Mouse (Mus musculus) hindbrain, embryonic 11.5 days (tissue): ENCODE data around the gene Bmpr1b. TPM values are rescaled to one million over a fixed set of nuclear protein-coding genes. Genes with fewer than 3 reads are reported as not detected.

Source experiments
- ATAC-seq: fragments of 200-750 bp; cut with Nextera tagmentation; 2 replicates; pipeline ENCODE4 v1.8.0; 2017; ENCODE audit warnings: mild to moderate bottlenecking, moderate TSS enrichment, moderate library complexity; ENCODE audit not compliant: low FRiP score
- DNase-seq: peaks from one replicate; pipeline ENCODE4 v3.0.0-alpha.2; 2015; ENCODE audit warnings: low spot score
- H3K27ac ChIP-seq: fragments of 300-500 bp; sonication (generic); 2 replicates; pipeline ENCODE4 v1.5.1; 2014; ENCODE audit warnings: mild to moderate bottlenecking, low read depth, low read length
- H3K27me3 ChIP-seq: fragments of 300-500 bp; sonication (generic); 2 replicates; pipeline ENCODE4 v1.6.1; 2014; ENCODE audit warnings: mild to moderate bottlenecking, low read length, moderate library complexity, mixed read lengths; ENCODE audit not compliant: control insufficient read depth, insufficient read depth
- H3K36me3 ChIP-seq: fragments of 300-500 bp; sonication (generic); 2 replicates; pipeline ENCODE4 v1.6.1; 2014; ENCODE audit warnings: mild to moderate bottlenecking, low read length, moderate library complexity, mixed read lengths; ENCODE audit not compliant: control insufficient read depth, insufficient read depth
- H3K4me1 ChIP-seq: fragments of 300-500 bp; sonication (generic); replicated peaks from 2 replicates; pipeline ENCODE4 v1.6.1; 2014; ENCODE audit warnings: low read length, mixed read lengths; ENCODE audit not compliant: control insufficient read depth, insufficient read depth
- H3K4me2 ChIP-seq: fragments of 300-500 bp; sonication (generic); replicated peaks from 2 replicates; pipeline ENCODE4 v1.6.1; 2014; ENCODE audit warnings: mild to moderate bottlenecking, low read depth, low read length
- H3K4me3 ChIP-seq: fragments of 300-500 bp; sonication (generic); 2 replicates; pipeline ENCODE4 v1.5.1; 2014; ENCODE audit warnings: low read depth, low read length
- H3K9ac ChIP-seq: fragments of 300-500 bp; sonication (generic); 2 replicates; pipeline ENCODE4 v1.6.1; 2014; ENCODE audit warnings: low read depth, low read length
- H3K9me3 ChIP-seq: fragments of 300-500 bp; sonication (generic); 2 replicates; pipeline ENCODE4 v1.6.1; 2016; ENCODE audit warnings: low read length; ENCODE audit not compliant: control insufficient read depth
- WGBS: fragments of 180-500 bp; shearing (Covaris S2); extraction: QIAGEN DNeasy Blood & Tissue Kit; methylation state at CpG from one replicate; pipeline ENCODE4 v1.1.7; 2014; 5-methylcytosine and 5-hydroxymethylcytosine counted together
- polyA plus RNA-seq: library from polyadenylated mRNA; unstranded; fragments of >200 nt; fragmentation: Nextera tagmentation; extraction: Ambion mirVana; gene quantifications from 2 replicates; pipeline ENCODE4 v1.2.1, GENCODE M21; 2014

Bmpr1b gene
- polyA plus RNA-seq, 1 experiment from 2014 or later, result 11.0 TPM

DNA sequence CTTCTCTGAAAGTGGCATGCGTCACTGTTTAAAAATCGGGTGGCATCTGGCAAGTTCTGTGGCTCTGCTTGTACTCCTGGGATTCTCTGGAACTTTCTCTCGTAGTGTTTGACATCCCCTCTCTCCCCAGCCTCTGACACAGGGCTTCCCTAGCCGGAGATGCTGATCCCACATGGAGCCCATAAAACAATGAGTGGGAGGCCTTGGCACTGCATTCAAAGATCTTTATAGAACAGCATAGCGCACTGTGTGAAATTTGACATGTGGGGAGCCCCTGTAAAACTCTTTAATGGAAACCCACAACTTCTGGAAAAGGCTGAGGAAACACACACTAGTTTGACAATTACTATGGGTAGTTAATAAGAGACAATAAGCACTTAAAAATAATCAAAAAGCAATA is 126.2 kb downstream of the Bmpr1b start:
- no peaks in the 10 kb centered on the region for H3K4me1 ChIP-seq
- no peaks in the 10 kb centered on the region for H3K36me3 ChIP-seq
- no peaks in the 10 kb centered on the region for H3K9me3 ChIP-seq
- H3K27ac ChIP-seq, result no peak overlapping the region
- no peak overlapping the region for H3K4me3 ChIP-seq
- no peak for ATAC-seq
- no peak overlapping the region for H3K4me2 ChIP-seq
- no peaks in the 10 kb centered on the region for H3K27me3 ChIP-seq
- no peak overlapping the region for H3K9ac ChIP-seq
- WGBS, result 87% methylated on average over 5 of the region's 5 CpGs
- DNase-seq, result no peak

DNA sequence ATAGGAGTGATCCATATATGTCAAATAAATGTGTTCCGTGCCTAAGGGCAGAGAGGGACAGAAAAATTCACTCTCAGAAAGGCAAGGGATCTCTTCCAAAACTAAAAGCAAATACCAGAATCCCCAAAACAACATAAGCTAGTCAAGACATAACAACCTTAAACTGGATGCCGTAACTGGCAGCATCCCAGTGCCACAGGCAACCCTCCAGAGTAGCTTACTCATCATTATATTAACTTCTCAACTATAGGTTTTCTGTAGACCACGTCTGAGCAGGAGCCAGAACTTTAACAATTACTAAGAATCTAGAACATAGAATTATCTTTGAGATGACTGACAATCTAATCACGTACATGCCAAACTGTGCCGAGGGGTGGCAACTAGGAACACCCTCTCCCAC is 128.9 kb downstream of the Bmpr1b start:
- Histone ChIP-seq H3K4me3 (no peak overlapping the region), H3K36me3 (no peaks in the 10 kb centered on the region), H3K9ac (no peak overlapping the region), H3K27me3 (no peaks in the 10 kb centered on the region), H3K4me2 (no peak overlapping the region), H3K9me3 (no peaks in the 10 kb centered on the region), H3K27ac (no peak overlapping the region), H3K4me1 (no peaks in the 10 kb centered on the region)
- 94% methylated on average over 5 of the region's 5 CpGs for WGBS
- ATAC-seq (no peak), DNase-seq (no peak)

DNA sequence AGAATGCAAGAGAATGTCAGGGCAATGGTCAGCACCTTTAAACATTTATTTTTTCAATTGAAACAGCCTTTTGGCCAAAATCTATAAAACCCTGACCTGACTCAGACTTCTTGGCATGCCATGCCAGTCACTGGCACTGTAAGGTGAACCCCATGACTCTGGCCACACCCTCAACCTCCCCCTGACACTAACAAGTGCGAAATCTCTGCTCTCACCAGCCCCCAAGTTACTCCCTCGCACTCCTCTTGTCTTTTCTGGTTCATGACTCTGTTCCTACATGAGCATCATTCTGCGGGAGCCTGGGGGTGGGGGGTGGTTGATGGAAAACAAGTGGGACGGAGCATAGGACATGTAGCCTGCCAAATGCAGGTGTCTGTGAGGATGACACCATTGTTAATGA is 135.1 kb downstream of the Bmpr1b start:
- Histone ChIP-seq H3K36me3 (no peaks in the 10 kb centered on the region), H3K4me3 (no peak overlapping the region), H3K9me3 (no peaks in the 10 kb centered on the region), H3K4me2 (no peak overlapping the region), H3K9ac (no peak overlapping the region), H3K4me1 (no peaks in the 10 kb centered on the region), H3K27ac (no peak overlapping the region), H3K27me3 (no peaks in the 10 kb centered on the region)
- ATAC-seq (no peak), DNase-seq (no peak)
- WGBS, result 55% methylated on average over 4 of the region's 4 CpGs

DNA sequence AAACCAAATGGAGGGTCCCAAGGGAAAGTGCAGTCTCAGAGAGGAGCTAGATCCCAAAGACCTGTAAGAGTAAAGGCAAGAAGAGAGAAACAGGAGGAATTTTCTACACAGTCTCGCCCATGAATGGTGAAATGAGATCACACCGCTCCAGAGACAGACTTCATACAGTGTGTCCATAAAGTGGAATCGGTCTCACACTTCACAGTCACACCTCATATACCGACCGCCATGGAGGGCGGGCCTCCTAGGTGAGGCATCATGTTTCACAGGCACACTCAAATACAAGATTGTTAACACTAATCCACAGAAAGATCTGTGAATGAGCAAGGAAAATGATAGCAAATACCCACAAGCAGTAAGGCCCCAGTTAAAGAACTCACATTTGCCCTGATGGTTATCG is 149.5 kb downstream of the Bmpr1b start:
- ATAC-seq (no peak; the same call in 1 of the 2 replicates), DNase-seq (no peak)
- Histone ChIP-seq H3K36me3 (no peaks in the 10 kb centered on the region), H3K4me2 (no peak overlapping the region), H3K9me3 (no peaks in the 10 kb centered on the region), H3K4me3 (no peak overlapping the region), H3K27me3 (no peaks in the 10 kb centered on the region), H3K9ac (no peak overlapping the region), H3K27ac (no peak overlapping the region), H3K4me1 (no peaks in the 10 kb centered on the region)
- WGBS, result 88% methylated on average over 7 of the region's 7 CpGs

DNA sequence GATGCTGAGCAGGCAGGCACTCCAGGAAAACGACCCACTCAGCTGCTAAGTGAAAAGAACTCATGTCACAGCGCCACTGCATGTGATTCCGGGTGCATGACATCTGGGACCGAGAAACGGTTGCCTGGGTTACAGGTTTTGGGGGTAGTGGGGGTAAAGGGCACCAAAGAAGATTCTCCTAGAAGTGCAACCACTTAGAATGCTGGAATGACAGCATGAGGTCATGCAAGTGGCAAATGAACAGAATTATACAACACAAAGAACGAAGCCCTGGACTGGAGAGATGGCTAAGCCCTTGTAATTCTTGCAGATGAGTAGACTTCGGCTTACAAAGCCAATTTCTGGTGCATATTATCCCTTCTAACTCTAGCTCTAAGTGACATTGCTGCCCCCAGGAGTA is 184.7 kb downstream of the Bmpr1b start:
- Histone ChIP-seq H3K9ac (no peak overlapping the region), H3K36me3 (no peaks in the 10 kb centered on the region), H3K4me1 (no peaks in the 10 kb centered on the region), H3K4me2 (no peak overlapping the region), H3K27ac (no peak overlapping the region), H3K4me3 (no peak overlapping the region), H3K27me3 (no peaks in the 10 kb centered on the region), H3K9me3 (no peaks in the 10 kb centered on the region)
- ATAC-seq (peak; percentile 40; the same call in 1 of the 2 replicates), DNase-seq (peak; percentile 49)
- WGBS, result 43% methylated on average over 7 of the region's 7 CpGs

DNA sequence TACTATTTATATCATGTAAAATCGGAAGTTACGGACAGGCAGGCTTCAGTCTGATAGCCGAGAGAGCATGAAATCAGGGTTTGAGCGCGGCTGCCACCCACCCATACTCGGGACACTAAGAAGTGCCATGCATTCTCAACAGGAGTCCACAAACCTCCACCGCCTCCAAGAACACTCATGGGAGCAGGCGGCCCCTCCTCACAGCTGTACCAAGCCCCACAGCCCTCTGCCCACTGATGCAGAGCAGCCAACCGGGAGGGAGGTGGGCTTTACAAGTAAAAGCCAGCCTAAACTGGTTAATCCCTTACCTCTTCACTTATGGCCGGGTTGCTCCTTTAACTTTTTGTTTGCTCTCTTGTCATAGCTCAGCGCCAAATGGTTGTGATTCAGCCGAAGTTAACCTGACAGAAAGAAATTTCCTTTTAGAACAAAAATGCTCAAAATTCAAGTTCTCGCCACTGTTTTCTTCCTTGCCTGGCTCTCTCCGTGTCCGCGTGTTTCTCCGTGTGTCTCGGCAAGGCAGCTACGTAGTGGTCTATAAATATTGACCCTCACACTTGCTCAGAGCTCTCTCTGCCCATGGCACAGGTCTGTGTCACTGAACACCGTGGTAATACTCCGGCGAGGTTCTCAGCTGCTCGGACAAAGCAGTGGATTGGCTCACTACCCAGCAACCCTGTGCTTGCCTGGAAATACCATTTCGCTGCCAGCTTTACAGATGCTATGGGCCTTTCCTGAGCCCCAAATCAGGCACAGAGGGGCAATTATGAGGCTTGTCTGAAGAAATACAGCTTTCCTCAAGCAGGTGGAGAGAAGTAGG is 187.4 kb downstream of the Bmpr1b start:
- no peaks in the 10 kb centered on the region for H3K27me3 ChIP-seq
- H3K9me3 ChIP-seq, result no peaks in the 10 kb centered on the region
- H3K4me2 ChIP-seq, result no peak overlapping the region
- H3K4me1 ChIP-seq, result no peaks in the 10 kb centered on the region
- DNase-seq (no peak), ATAC-seq (no peak)
- no peak overlapping the region for H3K9ac ChIP-seq
- 83% methylated on average over 24 of the region's 24 CpGs for WGBS
- no peak overlapping the region for H3K27ac ChIP-seq
- no peak overlapping the region for H3K4me3 ChIP-seq
- H3K36me3 ChIP-seq, result no peaks in the 10 kb centered on the region

DNA sequence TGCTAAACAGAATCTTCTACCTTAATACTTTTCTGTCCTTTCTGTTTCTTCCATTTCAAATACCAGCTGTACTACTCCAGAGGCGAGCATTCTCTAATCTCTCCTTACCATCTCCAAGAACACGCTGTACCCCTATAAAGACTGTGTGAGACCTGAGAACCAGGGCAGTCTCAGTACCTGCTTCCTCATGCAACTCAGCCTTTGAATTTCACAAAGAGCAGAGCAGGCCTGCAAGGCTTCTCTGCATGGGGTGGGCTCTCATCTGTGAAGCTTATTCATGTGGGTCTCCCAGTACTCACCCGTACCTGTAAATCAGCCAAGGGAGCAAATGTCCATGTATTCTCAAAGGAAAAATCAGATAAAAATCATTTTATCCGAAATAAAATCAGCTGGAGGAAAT is 203.0 kb downstream of the Bmpr1b start:
- DNase-seq (no peak), ATAC-seq (no peak)
- Histone ChIP-seq H3K9me3 (no peaks in the 10 kb centered on the region), H3K36me3 (no peaks in the 10 kb centered on the region), H3K4me2 (no peak overlapping the region), H3K4me1 (no peaks in the 10 kb centered on the region), H3K27me3 (no peaks in the 10 kb centered on the region), H3K9ac (no peak overlapping the region), H3K27ac (no peak overlapping the region), H3K4me3 (no peak overlapping the region)
- 53% methylated on average over 4 of the region's 4 CpGs for WGBS

DNA sequence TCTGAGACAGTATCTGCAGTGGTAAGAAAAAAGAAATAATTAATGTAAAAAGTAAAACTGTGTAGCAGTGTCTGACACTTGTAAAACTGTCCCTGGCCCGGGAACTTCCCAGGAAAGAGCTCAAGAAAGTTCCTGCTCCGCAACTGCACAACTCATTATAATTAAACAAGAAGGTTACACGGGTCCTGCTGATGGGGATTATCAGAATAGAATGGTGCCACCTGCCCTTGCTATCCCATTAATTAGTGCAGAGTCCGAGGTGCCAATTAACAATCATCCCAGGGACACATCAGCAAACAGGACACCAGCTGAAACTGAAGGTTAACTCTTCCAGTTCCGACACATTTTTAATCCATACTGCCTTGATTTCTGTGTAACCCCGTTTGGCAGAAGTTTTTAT is 216.3 kb downstream of the Bmpr1b start:
- H3K4me3 ChIP-seq, result no peak overlapping the region
- H3K27ac ChIP-seq, result no peak overlapping the region
- no peaks in the 10 kb centered on the region for H3K36me3 ChIP-seq
- no peak overlapping the region for H3K9ac ChIP-seq
- H3K27me3 ChIP-seq, result no peaks in the 10 kb centered on the region
- no peaks in the 10 kb centered on the region for H3K4me1 ChIP-seq
- WGBS, result 48% methylated on average over 6 of the region's 6 CpGs
- H3K9me3 ChIP-seq, result no peaks in the 10 kb centered on the region
- no peak for DNase-seq
- ATAC-seq, result no peak
- H3K4me2 ChIP-seq, result no peak overlapping the region

DNA sequence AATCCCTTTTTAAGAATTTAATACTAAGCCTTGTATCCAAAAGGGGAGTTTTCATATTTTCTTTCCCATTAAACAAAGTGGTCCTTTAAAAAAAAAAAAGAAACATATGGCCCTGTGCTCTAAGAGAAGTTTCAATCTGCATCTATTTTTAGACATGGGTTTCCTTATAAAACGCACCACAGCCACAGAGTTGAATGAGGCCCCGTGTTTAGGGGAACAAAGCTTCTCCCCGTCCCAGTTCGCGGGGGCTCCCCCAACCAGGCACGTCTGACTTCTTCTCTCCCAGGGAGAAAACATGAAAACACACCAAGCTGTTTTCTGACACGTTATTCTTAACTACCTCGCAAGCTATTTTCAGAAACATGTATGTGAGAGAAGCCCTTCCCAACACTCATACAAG is 218.6 kb downstream of the Bmpr1b start:
- no peak for ATAC-seq
- H3K36me3 ChIP-seq, result no peaks in the 10 kb centered on the region

More for the DNA sequence above, 218.6 kb downstream of the Bmpr1b start:
- H3K27me3 ChIP-seq, result no peaks in the 10 kb centered on the region
- no peak for DNase-seq
- no peak overlapping the region for H3K4me3 ChIP-seq
- H3K9ac ChIP-seq, result no peak overlapping the region
- no peak overlapping the region for H3K4me2 ChIP-seq
- 79% methylated on average over 8 of the region's 8 CpGs for WGBS
- no peaks in the 10 kb centered on the region for H3K9me3 ChIP-seq
- no peaks in the 10 kb centered on the region for H3K4me1 ChIP-seq
- H3K27ac ChIP-seq, result no peak overlapping the region
